Mouse (Mus musculus): ENCODE data around the gene 1700029J07Rik.

GRCm38 (mm10) chr8:45998228-45998627 is 23.2 kb upstream of the 1700029J07Rik start:
- peak; percentile 58 for TF ChIP-seq CTCF (IDR thresholded peaks at IDR 0.05; ENCODE audit: low read depth)
- no peak for TF ChIP-seq EP300 (optimal IDR thresholded peaks at IDR 0.05)

All from stomach, postnatal 0 days (tissue).